Mouse (Mus musculus) neural tube, embryonic 12.5 days (tissue): ENCODE data around the gene Olfr1087. TPM values are rescaled to one million over a fixed set of nuclear protein-coding genes. Genes with fewer than 3 reads are reported as not detected.
"Not testable (repeated sequence)": the region's sequence is repeated elsewhere in the genome, so short reads cannot be mapped to it uniquely, and the experiment has no call there.

Source experiments
- ATAC-seq: fragments of 200-750 bp; cut with Nextera tagmentation; 2 replicates; pipeline ENCODE4 v1.8.0; 2017; ENCODE audit warnings: low read depth, mild to moderate bottlenecking, moderate TSS enrichment, moderate library complexity; ENCODE audit not compliant: low FRiP score
- H3K27ac ChIP-seq: fragments of 300-500 bp; sonication (generic); 2 replicates; pipeline ENCODE4 v1.5.1; 2016
- H3K27me3 ChIP-seq: fragments of 300-500 bp; sonication (generic); replicated peaks from 2 replicates; pipeline ENCODE4 v1.6.1; 2016; ENCODE audit warnings: mild to moderate bottlenecking
- H3K36me3 ChIP-seq: fragments of 300-500 bp; sonication (generic); 2 replicates; pipeline ENCODE4 v1.6.1; 2016; ENCODE audit warnings: mild to moderate bottlenecking
- H3K4me1 ChIP-seq: fragments of 300-500 bp; sonication (generic); 2 replicates; pipeline ENCODE4 v1.6.1; 2016
- H3K4me2 ChIP-seq: fragments of 300-500 bp; sonication (generic); replicated peaks from 2 replicates; pipeline ENCODE4 v1.6.1; 2016; ENCODE audit warnings: mild to moderate bottlenecking
- H3K4me3 ChIP-seq: fragments of 300-500 bp; sonication (generic); 2 replicates; pipeline ENCODE4 v1.5.1; 2016
- H3K9ac ChIP-seq: fragments of 300-500 bp; sonication (generic); 2 replicates; pipeline ENCODE4 v1.6.1; 2016; ENCODE audit warnings: mild to moderate bottlenecking
- H3K9me3 ChIP-seq: fragments of 300-500 bp; sonication (generic); 2 replicates; pipeline ENCODE4 v1.6.1; 2016; ENCODE audit warnings: mild to moderate bottlenecking
- WGBS: fragments of 180-500 bp; shearing (Covaris S2); methylation state at CpG from one replicate; pipeline ENCODE4 v1.1.7; 2016; 5-methylcytosine and 5-hydroxymethylcytosine counted together
- polyA plus RNA-seq: library from polyadenylated mRNA; unstranded; fragments of >200 nt; fragmentation: Nextera tagmentation; extraction: Ambion mirVana; gene quantifications from 2 replicates; pipeline ENCODE4 v1.2.1, GENCODE M21; 2016

Gene Olfr1087
- polyA plus RNA-seq, result not detected in 2 replicates

- ATAC-seq, result no peak
- Histone ChIP-seq H3K4me2 (no peak within 1 kb of the TSS), H3K4me1 (no peaks in the 10 kb centered on the region), H3K27me3 (no peaks in the 10 kb centered on the region), H3K9me3 (no peaks in the 10 kb centered on the region), H3K4me3 (no peak within 1 kb of the TSS), H3K9ac (no peak within 1 kb of the TSS), H3K36me3 (no peaks in the 10 kb centered on the region), H3K27ac (no peak within 1 kb of the TSS)
These were observed at the start of gene Olfr1087 for GRCm38 (mm10) chr2:86698295-86698694. Gene Olfr1087 (minus strand): TSS chr2:86698395.

- H3K4me2 ChIP-seq, result no peak within 1 kb of the TSS
- no peaks in the 10 kb centered on the region for H3K4me1 ChIP-seq
- H3K36me3 ChIP-seq, result no peaks in the 10 kb centered on the region
- ATAC-seq, result no peak
- no peaks in the 10 kb centered on the region for H3K9me3 ChIP-seq
- H3K27ac ChIP-seq, result no peak within 1 kb of the TSS
- no peak within 1 kb of the TSS for H3K9ac ChIP-seq
- no peaks in the 10 kb centered on the region for H3K27me3 ChIP-seq
- H3K4me3 ChIP-seq, result no peak within 1 kb of the TSS
These were observed 35.4 kb upstream of the Olfr1087 start, which contains the start of gene Olfr1089 for GRCm38 (mm10) chr2:86733601-86734000. Gene Olfr1089 (minus strand): TSS chr2:86733701.

- Histone ChIP-seq H3K4me2 (no peak within 1 kb of the TSS), H3K4me3 (no peak within 1 kb of the TSS), H3K27me3 (no peaks in the 10 kb centered on the region), H3K36me3 (no peaks in the 10 kb centered on the region), H3K9ac (no peak within 1 kb of the TSS), H3K9me3 (no peaks in the 10 kb centered on the region), H3K4me1 (no peaks in the 10 kb centered on the region), H3K27ac (no peak within 1 kb of the TSS)
- WGBS, result 81% methylated on average over 2 of the region's 2 CpGs
- ATAC-seq, result no peak
These were observed 18.2 kb downstream of the Olfr1087 start, which contains the start of gene Olfr1086 for GRCm38 (mm10) chr2:86679992-86680391. Gene Olfr1086 (minus strand): TSS chr2:86680092.

- no peak within 1 kb of the TSS for H3K4me2 ChIP-seq
- no peaks in the 10 kb centered on the region for H3K36me3 ChIP-seq
- no peaks in the 10 kb centered on the region for H3K4me1 ChIP-seq
- no peaks in the 10 kb centered on the region for H3K27me3 ChIP-seq
- ATAC-seq, result no peak
- no peaks in the 10 kb centered on the region for H3K9me3 ChIP-seq
- no peak within 1 kb of the TSS for H3K4me3 ChIP-seq
- no peak within 1 kb of the TSS for H3K27ac ChIP-seq
- WGBS, result 24% methylated on average over 1 of the region's 1 CpGs
- no peak within 1 kb of the TSS for H3K9ac ChIP-seq
These were observed 36.3 kb downstream of the Olfr1087 start, which contains the start of gene Olfr1085 for GRCm38 (mm10) chr2:86661919-86662318. Gene Olfr1085 (minus strand): TSS chr2:86662019.

- H3K4me2 ChIP-seq, H3K4me3 ChIP-seq, ATAC-seq, H3K9me3 ChIP-seq, H3K27ac ChIP-seq, H3K36me3 ChIP-seq, H3K9ac ChIP-seq, H3K27me3 ChIP-seq, H3K4me1 ChIP-seq: not testable (repeated sequence)
- WGBS, result 81% methylated on average over 1 of the region's 1 CpGs
These were observed 58.6 kb downstream of the Olfr1087 start, which contains the start of gene Olfr1084 for GRCm38 (mm10) chr2:86639625-86640024. Gene Olfr1084 (minus strand): TSS chr2:86639725.

Other genes with a start within 250 kb of the Olfr1087 start
- gene Olfr1065, start 247.8 kb downstream of the Olfr1087 start, polyA plus RNA-seq, result not detected in 2 replicates
- not detected in 2 replicates for gene Olfr1066, start 242.1 kb downstream of the Olfr1087 start, polyA plus RNA-seq
- not detected in 2 replicates for gene Olfr228, start 211.0 kb downstream of the Olfr1087 start, polyA plus RNA-seq
- gene Olfr1076, start 189.9 kb downstream of the Olfr1087 start, polyA plus RNA-seq, result not detected in 2 replicates
- not detected in 2 replicates for gene Olfr1079, start 155.9 kb downstream of the Olfr1087 start, polyA plus RNA-seq
- not detected in 2 replicates for gene Olfr1080, start 140.2 kb downstream of the Olfr1087 start, polyA plus RNA-seq
- not detected in 2 replicates for gene Olfr1082, start 99.4 kb downstream of the Olfr1087 start, polyA plus RNA-seq
- gene Olfr1084, start 58.7 kb downstream of the Olfr1087 start, polyA plus RNA-seq, result not detected in 2 replicates
- gene Olfr1085, start 36.4 kb downstream of the Olfr1087 start, polyA plus RNA-seq, result not detected in 2 replicates
- not detected in 2 replicates for gene Olfr1086, start 18.3 kb downstream of the Olfr1087 start, polyA plus RNA-seq
- not detected in 2 replicates for gene Olfr1089, start 35.3 kb upstream of the Olfr1087 start, polyA plus RNA-seq
- gene Olfr1090, start 60.6 kb upstream of the Olfr1087 start, polyA plus RNA-seq, result not detected in 2 replicates
- gene Olfr1093, start 84.1 kb upstream of the Olfr1087 start, polyA plus RNA-seq, result not detected in 2 replicates
- gene Olfr141, start 111.6 kb upstream of the Olfr1087 start, polyA plus RNA-seq, result not detected in 2 replicates
- not detected in 2 replicates for gene Olfr1094, start 126.3 kb upstream of the Olfr1087 start, polyA plus RNA-seq
- not detected in 2 replicates for gene Olfr1095, start 153.3 kb upstream of the Olfr1087 start, polyA plus RNA-seq
- not detected in 2 replicates for gene Gm13723, start 176.4 kb upstream of the Olfr1087 start, polyA plus RNA-seq
- gene Olfr1097, start 193.8 kb upstream of the Olfr1087 start, polyA plus RNA-seq, result not detected in 2 replicates
- not detected in 2 replicates for gene Olfr1098, start 226.2 kb upstream of the Olfr1087 start, polyA plus RNA-seq